10 mouse cellular contexts compared by ENCODE assay signal in the genomic region with DNA sequence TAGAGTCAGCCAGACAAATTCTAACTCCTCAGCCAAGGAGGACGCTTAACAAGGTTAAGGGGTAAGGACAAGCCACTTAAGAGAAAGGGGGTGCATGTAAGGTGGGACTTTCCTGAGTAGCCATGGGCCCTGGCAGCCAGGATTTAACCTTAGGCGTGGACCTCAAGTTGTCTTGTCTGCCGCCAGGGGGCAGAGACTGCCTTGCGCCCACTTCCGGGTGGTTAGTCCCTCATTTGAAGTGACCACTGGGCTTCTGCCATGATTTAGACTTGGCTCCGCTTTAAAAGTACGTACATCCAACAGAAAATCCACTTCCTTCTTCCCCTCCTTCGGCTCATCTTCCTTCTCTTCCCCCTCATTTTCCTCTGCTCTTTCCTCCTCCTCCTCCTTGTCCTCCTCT. TPM values are rescaled to one million over a fixed set of nuclear protein-coding genes. Genes with fewer than 3 reads are reported as not detected.
DNase-seq lines count a peak whose midpoint lies in the region; ATAC-seq and TF ChIP-seq lines count a peak whose summit lies in the region.
"Had no signal": no experiment of that assay in that cellular context is flagged by ENCODE, and none has a peak within 500 bp of the region (broad histone marks: within the 10 kb centered on the region; RNA-seq: fewer than 3 reads in every experiment).

No protein-coding gene starts in this region.

- no peak; the same call in none of the 2 replicates for TF ChIP-seq RAD21 in CH12.LX (IDR thresholded peaks at IDR 0.05; ENCODE audit: low read depth, low read length)

- dilution Hi-C loops in CH12.LX (cut with MboI; ENCODE audit: extremely low pct_ligation_motif_present, extremely low pct_unique_long_range_greater_than_20kb, low sequenced_read_pairs) = loop anchor here (25.0 kb wide), 1 partner anchor 133 kb away; a partner anchor contains a TSS

- TF ChIP-seq CTCF in liver, adult 2 months (IDR thresholded peaks at IDR 0.05; ENCODE audit: low read depth, low read length) = peak; percentile 46
- TF ChIP-seq CTCF in CH12.LX (conservative IDR thresholded peaks at IDR 0.05 in 1 of 2, IDR thresholded peaks at IDR 0.05 in 1 of 2; ENCODE audit: low read depth in 2 of 2, low read length in 2 of 2) = peak in 1 of 2 experiments; percentile 68; a peak in 3 of 4 replicates

- no peaks in the 10 kb centered on the region for H3K27me3 ChIP-seq in liver, adult 2 months (ENCODE audit: control insufficient read depth, insufficient read depth, low read length)
- no peaks in the 10 kb centered on the region for H3K27me3 ChIP-seq in liver, embryonic 11.5 days (replicated peaks; ENCODE audit: control insufficient read depth, insufficient read depth, low read length)
- H3K27me3 ChIP-seq in CH12.LX (replicated peaks) = no peaks in the 10 kb centered on the region
- H3K27me3 ChIP-seq: neural tube, embryonic 13.5 days had no signal

- H3K36me3 ChIP-seq in liver, adult 2 months (ENCODE audit: control insufficient read depth, insufficient read depth, low read length) = no peaks in the 10 kb centered on the region
- no peaks in the 10 kb centered on the region for H3K36me3 ChIP-seq in liver, embryonic 11.5 days (ENCODE audit: control insufficient read depth, insufficient read depth, low read length)
- H3K36me3 ChIP-seq in CH12.LX (replicated peaks in 1 of 2; ENCODE audit: control insufficient read depth in 1 of 2, insufficient read depth in 1 of 2, low read length in 1 of 2) = no peaks in the 10 kb centered on the region
- H3K36me3 ChIP-seq: heart, embryonic 13.5 days; neural tube, embryonic 13.5 days had no signal

- TF ChIP-seq POLR2A in liver, adult 2 months (IDR thresholded peaks at IDR 0.05; ENCODE audit: extremely low read depth, insufficient read depth, low read length) = no peak
- TF ChIP-seq POLR2A in CH12.LX (IDR thresholded peaks at IDR 0.05; ENCODE audit: low read depth, low read length) = no peak

- no peak overlapping the region for H3K4me2 ChIP-seq in liver, embryonic 11.5 days
- no peak overlapping the region; the same call in 1 of the 2 replicates for H3K4me2 ChIP-seq in CH12.LX (ENCODE audit: insufficient read depth, low read depth, poor library complexity, severe bottlenecking)
- H3K4me2 ChIP-seq: heart, embryonic 13.5 days; neural tube, embryonic 13.5 days had no signal

- no peaks in the 10 kb centered on the region for H3K79me2 ChIP-seq in liver, adult 2 months (ENCODE audit: control insufficient read depth, insufficient read depth, low read length)
- H3K79me2 ChIP-seq in CH12.LX (replicated peaks; ENCODE audit: control insufficient read depth, extremely low read depth, insufficient read depth, poor library complexity, severe bottlenecking) = no peaks in the 10 kb centered on the region

- DNase-seq in cerebellum, postnatal 14 days = peak; percentile 48 to 61
- no peak for DNase-seq in cerebellum, adult 9-11 months
- no peak for DNase-seq in liver, adult 2 months (ENCODE audit: extremely low read depth, low read depth, low spot score)
- DNase-seq in liver, embryonic 11.5 days (ENCODE audit: low spot score) = no peak
- no peak for DNase-seq in CH12.LX (ENCODE audit: extremely low read depth)
- peak; percentile 55 to 63 for DNase-seq in kidney, postnatal 4 days
- no peak for DNase-seq in urinary bladder, postnatal 36 days (ENCODE audit: low spot score in 2 of 2)
- DNase-seq in thymus, postnatal 4 days = no peak

- no peak for ATAC-seq in liver, embryonic 11.5 days (replicated peaks; ENCODE audit: low FRiP score)

- no peak overlapping the region for H3K9ac ChIP-seq in liver, adult 2 months (ENCODE audit: low read depth, low read length)
- no peak overlapping the region for H3K9ac ChIP-seq in liver, embryonic 11.5 days (ENCODE audit: low read depth, low read length)
- H3K9ac ChIP-seq in CH12.LX (ENCODE audit: insufficient read depth, low read depth) = no peak overlapping the region; the same call in 1 of the 2 replicates
- H3K9ac ChIP-seq: heart, embryonic 13.5 days; neural tube, embryonic 13.5 days had no signal

- WGBS in liver, adult 2 months = 64% methylated on average over 8 of the region's 8 CpGs
- WGBS in liver, embryonic 11.5 days = 74% methylated on average over 8 of the region's 8 CpGs

- no peak for TF ChIP-seq EP300 in CH12.LX (IDR thresholded peaks at IDR 0.05; ENCODE audit: low read length)

- H3K27ac ChIP-seq in liver, adult 2 months (replicated peaks; ENCODE audit: insufficient read depth, low read depth, low read length) = no peak overlapping the region
- no peak overlapping the region for H3K27ac ChIP-seq in liver, embryonic 11.5 days (ENCODE audit: low read depth, low read length)
- H3K27ac ChIP-seq in CH12.LX (ENCODE audit: insufficient read depth, low read depth) = no peak overlapping the region
- H3K27ac ChIP-seq: heart, embryonic 13.5 days; neural tube, embryonic 13.5 days had no signal

- no peaks in the 10 kb centered on the region for H3K9me3 ChIP-seq in liver, embryonic 11.5 days (ENCODE audit: control insufficient read depth, low read length)
- no peaks in the 10 kb centered on the region for H3K9me3 ChIP-seq in CH12.LX (replicated peaks; ENCODE audit: low read length)
- H3K9me3 ChIP-seq: heart, embryonic 13.5 days; neural tube, embryonic 13.5 days had no signal

- in situ Hi-C loops in CH12.LX (cut with MboI; ENCODE audit: low pct_ligation_motif_present, low pct_unique_long_range_greater_than_20kb, low sequenced_read_pairs) = loop anchor here (25.0 kb wide), 1 partner anchor 558 kb away; no protein-coding TSS in a partner anchor

- no peak overlapping the region for H3K4me3 ChIP-seq in liver, adult 2 months (ENCODE audit: insufficient read depth, low read depth, low read length)
- H3K4me3 ChIP-seq in liver, embryonic 11.5 days (ENCODE audit: low read depth, low read length) = no peak overlapping the region
- peak overlapping the region in 2 of 3 experiments; percentile 7 to 20 for H3K4me3 ChIP-seq in CH12.LX (replicated peaks in 1 of 3; ENCODE audit: low read depth in 2 of 3, low read length in 2 of 3, poor library complexity in 1 of 3)
- H3K4me3 ChIP-seq: heart, embryonic 13.5 days; neural tube, embryonic 13.5 days had no signal

- H3K4me1 ChIP-seq in liver, adult 2 months (ENCODE audit: control insufficient read depth, insufficient read depth, low read length) = no peaks in the 10 kb centered on the region
- H3K4me1 ChIP-seq in liver, embryonic 11.5 days (replicated peaks; ENCODE audit: control insufficient read depth, insufficient read depth, low read length) = no peaks in the 10 kb centered on the region
- H3K4me1 ChIP-seq in CH12.LX (ENCODE audit: control insufficient read depth in 1 of 2, insufficient read depth in 2 of 2) = no peaks in the 10 kb centered on the region

TF ChIP-seq in CH12.LX, 34 proteins besides CTCF, POLR2A, EP300 and RAD21:
- TF ChIP-seq ELF1 (IDR thresholded peaks at IDR 0.05; ENCODE audit: low read depth, low read length) (peak; percentile 93), TBP (conservative IDR thresholded peaks at IDR 0.05; ENCODE audit: low read depth, low read length) (no peak), SMC3 (IDR thresholded peaks at IDR 0.05; ENCODE audit: low read depth, low read length) (peak; percentile 43), GABPA (IDR thresholded peaks at IDR 0.05; ENCODE audit: insufficient replicate concordance, low read depth, low read length) (no peak)

RNA-seq across cellular contexts. Expression of a gene that starts 53.8 kb away (rescaled TPM):
- 5.3 and 7.7 TPM in 2 replicates for total RNA-seq in liver, adult 2 months (2014; rRNA removed)
- 10.3 and 11.9 TPM in 2 replicates for polyA plus RNA-seq in liver, adult 2 months (2012; rRNA removed)
- polyA plus RNA-seq in liver, embryonic 11.5 days (2014; fragmentation: Nextera tagmentation; extraction: Ambion mirVana) = 181 and 183 TPM in 2 replicates
- total RNA-seq in CH12.LX (2012; rRNA removed) = 348 and 355 TPM in 2 replicates
- total RNA-seq in CH12.LX (2014; rRNA removed) = 297 and 321 TPM in 2 replicates
- polyA plus RNA-seq in CH12.LX (2012; ENCODE audit: insufficient read length, low read depth) = 1,134 and 1,150 TPM in 2 replicates

Comparison
In these comparisons a context has a peak if more than half of its experiments do, and no peak if none do; other contexts are left out.
1. DNase-seq: peak in cerebellum, postnatal 14 days (2 of 2) and kidney, postnatal 4 days (2 of 2); none in cerebellum, adult 9-11 months (single experiment), liver, adult 2 months (single experiment), liver, embryonic 11.5 days (single experiment), CH12.LX (single experiment), urinary bladder, postnatal 36 days (0 of 2) and thymus, postnatal 4 days (single experiment).
2. RNA of a gene that starts 53.8 kb away (polyA plus RNA-seq): 1,134 to 1,150 TPM in CH12.LX and 181 to 183 TPM in liver, embryonic 11.5 days; 10.3 to 11.9 TPM in liver, adult 2 months; every median in the first group is over 10 times any median in the second.
3. H3K4me3 ChIP-seq: peak in CH12.LX (2 of 3); none in liver, adult 2 months (single experiment) and liver, embryonic 11.5 days (single experiment).